Mouse (Mus musculus) MEL (cell line): Measurements from ENCODE around the gene Rbks. TPM values are rescaled to one million over a fixed set of nuclear protein-coding genes. Genes with fewer than 3 reads are reported as not detected.

ENCODE experiments used
- DNase-seq: peaks from one replicate; pipeline ENCODE4 v3.0.0; 2011; ENCODE audit warnings: low read depth, low spot score
- H3K27ac ChIP-seq: 2 replicates; pipeline ENCODE4 v1.5.1; 2012; ENCODE audit warnings: low read depth, mild to moderate bottlenecking, control low read depth, low read length, moderate library complexity; ENCODE audit not compliant: control insufficient read depth
- H3K27me3 ChIP-seq, 2 experiments: fragments of 150-350 bp in 1 of 2; sonication (generic) in 1 of 2; 2 replicates each; pipeline ENCODE4 v1.6.1; 2012; ENCODE audit warnings: low read length in 2 of 2, mild to moderate bottlenecking in 2 of 2, improper control_type of control experiment in 1 of 2, moderate library complexity in 1 of 2; ENCODE audit not compliant: insufficient read depth in 2 of 2, control insufficient read depth in 1 of 2
- H3K36me3 ChIP-seq, 2 experiments: 2 replicates each; pipeline ENCODE4 v1.6.1; 2012 to 2014; ENCODE audit warnings: low read length in 2 of 2, improper control_type of control experiment in 1 of 2, inconsistent platforms in 1 of 2, mild to moderate bottlenecking in 1 of 2; ENCODE audit not compliant: insufficient read depth in 2 of 2, control insufficient read depth in 1 of 2
- H3K4me1 ChIP-seq, 2 experiments: fragments of 150-350 bp in 1 of 2; sonication (generic) in 1 of 2; 2 replicates each; pipeline ENCODE4 v1.6.1; 2012; ENCODE audit warnings: low read length in 2 of 2, improper control_type of control experiment in 1 of 2, mild to moderate bottlenecking in 1 of 2; ENCODE audit not compliant: insufficient read depth in 2 of 2, control insufficient read depth in 1 of 2
- H3K4me3 ChIP-seq, 2 experiments: fragments of 150-350 bp in 1 of 2; sonication (generic) in 1 of 2; 2 replicates each; pipeline ENCODE4 v1.5.1; 2012; ENCODE audit warnings: low read depth in 2 of 2, low read length in 2 of 2, mild to moderate bottlenecking in 2 of 2, moderate library complexity in 2 of 2, control low read depth in 1 of 2, improper control_type of control experiment in 1 of 2; ENCODE audit not compliant: control insufficient read depth in 1 of 2, insufficient read depth in 1 of 2
- H3K79me2 ChIP-seq: 2 replicates; pipeline ENCODE4 v1.6.1; 2012; ENCODE audit warnings: mild to moderate bottlenecking, low read length, moderate library complexity; ENCODE audit not compliant: control insufficient read depth, poor library complexity, insufficient read depth
- H3K9ac ChIP-seq: 2 replicates; pipeline ENCODE4 v1.6.1; 2012; ENCODE audit warnings: low read depth, mild to moderate bottlenecking, control low read depth, low read length, moderate library complexity; ENCODE audit not compliant: control insufficient read depth, poor library complexity, severe bottlenecking
- H3K9me3 ChIP-seq: fragments of 150-350 bp; sonication (generic); replicated peaks from 2 replicates; pipeline ENCODE4 v1.6.1; 2012; ENCODE audit warnings: mild to moderate bottlenecking, low read length, improper control_type of control experiment, moderate library complexity; ENCODE audit not compliant: insufficient read depth
- BHLHE40 ChIP-seq: IDR thresholded peaks from 2 replicates; pipeline ENCODE4 v1.6.1; 2012; ENCODE audit warnings: low read depth, mild to moderate bottlenecking, inconsistent platforms, low read length, improper control_type of control experiment, borderline replicate concordance
- CHD1 ChIP-seq: IDR thresholded peaks from 2 replicates; pipeline ENCODE4 v1.6.1; 2012; ENCODE audit warnings: low read depth, mild to moderate bottlenecking, inconsistent platforms, low read length, improper control_type of control experiment
- CHD2 ChIP-seq: IDR thresholded peaks from 2 replicates; pipeline ENCODE4 v1.6.1; 2011; ENCODE audit warnings: low read length, improper control_type of control experiment
- CTCF ChIP-seq, 3 experiments: IDR thresholded peaks in 2 of 3; conservative IDR thresholded peaks in 1 of 3; 2 replicates each; pipeline ENCODE4 v1.5.1; 2011 to 2012; ENCODE audit warnings: low read length in 3 of 3, low read depth in 2 of 3, mild to moderate bottlenecking in 2 of 3, improper control_type of control experiment in 1 of 3, inconsistent platforms in 1 of 3, mixed read lengths in 1 of 3, moderate library complexity in 1 of 3; ENCODE audit not compliant: control insufficient read depth in 1 of 3, insufficient read depth in 1 of 3, poor library complexity in 1 of 3, severe bottlenecking in 1 of 3
- ELF1 ChIP-seq: IDR thresholded peaks from 2 replicates; pipeline ENCODE4 v1.6.1; 2014; ENCODE audit warnings: low read depth, mild to moderate bottlenecking, inconsistent platforms, low read length, improper control_type of control experiment, moderate library complexity
- EP300 ChIP-seq, 2 experiments: IDR thresholded peaks; 2 replicates each; pipeline ENCODE4 v1.6.1; 2011; ENCODE audit warnings: improper control_type of control experiment in 2 of 2, low read length in 2 of 2, low read depth in 1 of 2, mild to moderate bottlenecking in 1 of 2
- ETS1 ChIP-seq: IDR thresholded peaks from 2 replicates; pipeline ENCODE4 v1.6.1; 2012; ENCODE audit warnings: low read depth, mild to moderate bottlenecking, inconsistent platforms, low read length, improper control_type of control experiment, moderate library complexity
- GATA1 ChIP-seq: IDR thresholded peaks from 2 replicates; pipeline ENCODE4 v1.6.1; 2011; ENCODE audit warnings: low read depth, low read length, improper control_type of control experiment
- HCFC1 ChIP-seq: IDR thresholded peaks from 2 replicates; pipeline ENCODE4 v1.6.1; 2012; ENCODE audit warnings: low read depth, mild to moderate bottlenecking, inconsistent platforms, low read length, improper control_type of control experiment, moderate library complexity
- JUND ChIP-seq: IDR thresholded peaks from 2 replicates; pipeline ENCODE4 v1.6.1; 2011; ENCODE audit warnings: low read depth, mild to moderate bottlenecking, improper control_type of control experiment, low read length
- KAT2A ChIP-seq: conservative IDR thresholded peaks from 2 replicates; pipeline ENCODE4 v1.6.1; 2012; ENCODE audit warnings: low read depth, low read length, improper control_type of control experiment, inconsistent platforms
- MAFK ChIP-seq: IDR thresholded peaks from 2 replicates; pipeline ENCODE4 v1.6.1; 2011; ENCODE audit warnings: low read depth, mild to moderate bottlenecking, low read length, improper control_type of control experiment, borderline replicate concordance
- MAX ChIP-seq: IDR thresholded peaks from 2 replicates; pipeline ENCODE4 v1.6.1; 2011; ENCODE audit warnings: low read length, improper control_type of control experiment
- MAZ ChIP-seq: IDR thresholded peaks from 2 replicates; pipeline ENCODE4 v1.6.1; 2012; ENCODE audit warnings: low read depth, mild to moderate bottlenecking, inconsistent platforms, low read length, improper control_type of control experiment
- MEF2A ChIP-seq: IDR thresholded peaks from 2 replicates; pipeline ENCODE4 v1.6.1; 2014; ENCODE audit warnings: low read depth, mild to moderate bottlenecking, inconsistent platforms, low read length, improper control_type of control experiment; ENCODE audit not compliant: poor library complexity, insufficient replicate concordance, severe bottlenecking; ENCODE audit errors: extremely low read depth
- MXI1 ChIP-seq: IDR thresholded peaks from 2 replicates; pipeline ENCODE4 v1.6.1; 2011; ENCODE audit warnings: mild to moderate bottlenecking, low read depth, low read length, improper control_type of control experiment
- MYB ChIP-seq: IDR thresholded peaks from 2 replicates; pipeline ENCODE4 v1.6.1; 2011; ENCODE audit warnings: mild to moderate bottlenecking, low read depth, low read length, improper control_type of control experiment
- MYC ChIP-seq: IDR thresholded peaks from 2 replicates; pipeline ENCODE4 v1.6.1; 2011; ENCODE audit warnings: low read depth, mild to moderate bottlenecking, low read length, improper control_type of control experiment, moderate library complexity
- NELFE ChIP-seq: IDR thresholded peaks from 2 replicates; pipeline ENCODE4 v1.6.1; 2011; ENCODE audit warnings: low read depth, low read length, improper control_type of control experiment
- NRF1 ChIP-seq: IDR thresholded peaks from 2 replicates; pipeline ENCODE4 v1.6.1; 2014; ENCODE audit warnings: low read depth, mild to moderate bottlenecking, inconsistent platforms, low read length, improper control_type of control experiment, moderate library complexity; ENCODE audit not compliant: poor library complexity, insufficient read depth, severe bottlenecking
- POLR2A ChIP-seq, 2 experiments: IDR thresholded peaks; 2 replicates each; pipeline ENCODE4 v1.6.1; 2011 to 2012; ENCODE audit warnings: low read length in 2 of 2, mild to moderate bottlenecking in 2 of 2, control low read depth in 1 of 2, improper control_type of control experiment in 1 of 2, low read depth in 1 of 2, moderate library complexity in 1 of 2; ENCODE audit not compliant: control insufficient read depth in 1 of 2, insufficient read depth in 1 of 2, poor library complexity in 1 of 2
- POLR2AphosphoS2 ChIP-seq: IDR thresholded peaks from 2 replicates; pipeline ENCODE4 v1.6.1; 2011; ENCODE audit warnings: low read length, improper control_type of control experiment
- POLR2AphosphoS5 ChIP-seq: IDR thresholded peaks from 2 replicates; pipeline ENCODE4 v1.6.1; 2012; ENCODE audit warnings: low read depth, borderline replicate concordance, mild to moderate bottlenecking, inconsistent platforms, low read length, moderate library complexity, mixed read lengths
- RAD21 ChIP-seq: IDR thresholded peaks from 2 replicates; pipeline ENCODE4 v1.6.1; 2011; ENCODE audit warnings: mild to moderate bottlenecking, low read depth, low read length, improper control_type of control experiment
- RCOR1 ChIP-seq: IDR thresholded peaks from 2 replicates; pipeline ENCODE4 v1.6.1; 2012; ENCODE audit warnings: low read depth, mild to moderate bottlenecking, inconsistent platforms, low read length, improper control_type of control experiment
- SIN3A ChIP-seq: IDR thresholded peaks from 2 replicates; pipeline ENCODE4 v1.6.1; 2012; ENCODE audit warnings: low read length, improper control_type of control experiment, inconsistent platforms
- SMC3 ChIP-seq: IDR thresholded peaks from 2 replicates; pipeline ENCODE4 v1.6.1; 2011; ENCODE audit warnings: low read depth, low read length, improper control_type of control experiment
- TAL1 ChIP-seq: IDR thresholded peaks from 2 replicates; pipeline ENCODE4 v1.6.1; 2012; ENCODE audit warnings: mild to moderate bottlenecking, inconsistent platforms, low read length, moderate library complexity, mixed read lengths
- TBP ChIP-seq: IDR thresholded peaks from 2 replicates; pipeline ENCODE4 v1.8.0; 2011; ENCODE audit warnings: low read depth, low read length, improper control_type of control experiment
- TCF12 ChIP-seq: IDR thresholded peaks from 2 replicates; pipeline ENCODE4 v1.6.1; 2014; ENCODE audit warnings: low read depth, mild to moderate bottlenecking, inconsistent platforms, low read length, improper control_type of control experiment, moderate library complexity
- UBTF ChIP-seq: IDR thresholded peaks from 2 replicates; pipeline ENCODE4 v1.6.1; 2012; ENCODE audit warnings: low read depth, mild to moderate bottlenecking, inconsistent platforms, low read length, improper control_type of control experiment, moderate library complexity, borderline replicate concordance; ENCODE audit not compliant: insufficient read depth
- USF1 ChIP-seq: IDR thresholded peaks from 2 replicates; pipeline ENCODE4 v1.6.1; 2014; ENCODE audit warnings: low read depth, mild to moderate bottlenecking, inconsistent platforms, low read length, improper control_type of control experiment, moderate library complexity
- USF2 ChIP-seq, 2 experiments: IDR thresholded peaks; 2 replicates each; pipeline ENCODE4 v1.6.1; 2011 to 2012; ENCODE audit warnings: improper control_type of control experiment in 2 of 2, low read length in 2 of 2, borderline replicate concordance in 1 of 2, inconsistent platforms in 1 of 2, low read depth in 1 of 2, mild to moderate bottlenecking in 1 of 2; ENCODE audit not compliant: insufficient read depth in 1 of 2
- ZC3H11A ChIP-seq: IDR thresholded peaks from 2 replicates; pipeline ENCODE4 v1.6.1; 2012; ENCODE audit warnings: low read depth, mild to moderate bottlenecking, inconsistent platforms, low read length, improper control_type of control experiment
- ZKSCAN1 ChIP-seq: IDR thresholded peaks from 2 replicates; pipeline ENCODE4 v1.6.1; 2012; ENCODE audit warnings: low read depth, mild to moderate bottlenecking, inconsistent platforms, low read length, improper control_type of control experiment, moderate library complexity
- ZMIZ1 ChIP-seq: IDR thresholded peaks from 2 replicates; pipeline ENCODE4 v1.6.1; 2012; ENCODE audit warnings: low read depth, mild to moderate bottlenecking, inconsistent platforms, low read length, improper control_type of control experiment, moderate library complexity
- ZNF384 ChIP-seq: IDR thresholded peaks from 2 replicates; pipeline ENCODE4 v1.6.1; 2012; ENCODE audit warnings: low read depth, mild to moderate bottlenecking, inconsistent platforms, low read length, improper control_type of control experiment
- polyA plus RNA-seq, 2 experiments: library from polyadenylated mRNA; stranded (reverse) in 1 of 2; unstranded in 1 of 2; fragments of >175 nt in 1 of 2; fragments of >200 nt in 1 of 2; gene quantifications; 2 replicates each; pipeline versions ENCODE4 v1.2.1 to v1.2.4; 2012; ENCODE audit warnings: low replicate concordance in 2 of 2, low read depth in 1 of 2; ENCODE audit not compliant: insufficient read length in 2 of 2, insufficient read depth in 1 of 2, missing spikeins in 1 of 2
- total RNA-seq: library from RNA; depleted of rRNA; stranded (reverse); fragments of 300-350 nt; gene quantifications from 2 replicates; pipeline ENCODE4 v1.2.3, GENCODE M21; 2012

The Rbks gene
- total and polyA plus RNA-seq, 3 experiments = 34.3 to 47.4 TPM; not detected in 1

GRCm38 (mm10) chr5:31602377-31602776 is 95.0 kb downstream of the Rbks start:
- H3K4me3 ChIP-seq = peak overlapping the region; percentile 7 to 17; a peak in 2 of 4 replicates
- DNase-seq = peak; percentile 95
- H3K4me1 ChIP-seq = peaks cover 22 to 51% of the 10 kb centered on the region in 2 experiments
- H3K9ac ChIP-seq = peak overlapping the region; percentile 78
- H3K36me3 ChIP-seq = peaks cover 5 to 57% of the 10 kb centered on the region in 2 experiments; a peak in 3 of 4 replicates
- H3K27me3 ChIP-seq = no peaks in the 10 kb centered on the region
- H3K9me3 ChIP-seq = no peaks in the 10 kb centered on the region
- peaks cover 13% of the 10 kb centered on the region for H3K79me2 ChIP-seq
- H3K27ac ChIP-seq = peak overlapping the region; percentile 98
- peak; percentile 49; the same call in 1 of the 2 replicates for TF ChIP-seq ZMIZ1
- no peak for TF ChIP-seq ZNF384
- no peak for TF ChIP-seq CHD2
- TF ChIP-seq ZKSCAN1 = no peak
- 0 out of 2 replicates have a peak, but pooled peaks have one; percentile 13 for TF ChIP-seq MXI1
- no peak for TF ChIP-seq USF1
- peak; percentile 61; the same call in 1 of the 2 replicates for TF ChIP-seq MAX
- TF ChIP-seq NRF1 = no peak
- peak; percentile 56 for TF ChIP-seq NELFE
- TF ChIP-seq MAFK = no peak
- TF ChIP-seq POLR2A (IDR thresholded peaks at IDR 0.05; ENCODE audit: control insufficient read depth in 1 of 2, insufficient read depth in 1 of 2, low read depth in 1 of 2, low read length in 2 of 2, poor library complexity in 1 of 2) = peak in 1 of 2 experiments; percentile 64; a peak in 2 of 4 replicates
- TF ChIP-seq RAD21 = no peak
- TF ChIP-seq EP300 (IDR thresholded peaks at IDR 0.05; ENCODE audit: low read depth in 1 of 2, low read length in 2 of 2) = peak; percentile 17 to 90; a peak in 2 of 4 replicates
- TF ChIP-seq SMC3 = no peak; the same call in 1 of the 2 replicates
- TF ChIP-seq KAT2A = peak; percentile 28; the same call in 1 of the 2 replicates
- TF ChIP-seq POLR2AphosphoS5 = no peak
- TF ChIP-seq USF2 (IDR thresholded peaks at IDR 0.05; ENCODE audit: borderline replicate concordance in 1 of 2, insufficient read depth in 1 of 2, low read depth in 1 of 2, low read length in 2 of 2) = no peak
- TF ChIP-seq GATA1 = no peak
- TF ChIP-seq POLR2AphosphoS2 = peak; percentile 87
- TF ChIP-seq TCF12 = peak; percentile 71
- no peak for TF ChIP-seq JUND
- no peak for TF ChIP-seq TAL1
- TF ChIP-seq ELF1 = peak; percentile 77; the same call in 1 of the 2 replicates
- TF ChIP-seq TBP = 0 out of 2 replicates have a peak, but pooled peaks have one; percentile 44
- no peak for TF ChIP-seq ZC3H11A
- TF ChIP-seq MAZ = peak; percentile 74
- TF ChIP-seq CTCF (IDR thresholded peaks at IDR 0.05 in 2 of 3, conservative IDR thresholded peaks at IDR 0.05 in 1 of 3; ENCODE audit: control insufficient read depth in 1 of 3, insufficient read depth in 1 of 3, low read depth in 2 of 3, low read length in 3 of 3, poor library complexity in 1 of 3, severe bottlenecking in 1 of 3) = no peak
- TF ChIP-seq HCFC1 = peak; percentile 63
- peak; percentile 94 for TF ChIP-seq SIN3A
- TF ChIP-seq MYC = peak; percentile 49; the same call in 1 of the 2 replicates
- TF ChIP-seq UBTF = no peak
- TF ChIP-seq BHLHE40 = no peak
- no peak; the same call in 1 of the 2 replicates for TF ChIP-seq RCOR1
- peak; percentile 98 for TF ChIP-seq ETS1
- TF ChIP-seq CHD1 = no peak
- peak; percentile 41; the same call in 1 of the 2 replicates for TF ChIP-seq MYB
- no peak for TF ChIP-seq MEF2A
